Mouse (Mus musculus): ENCODE data around the gene Amd1. TPM values are rescaled to one million over a fixed set of nuclear protein-coding genes. Genes with fewer than 3 reads are reported as not detected.

Gene Amd1
- total and polyA plus RNA-seq, 3 experiments = 81.2 to 102 TPM; not detected in 1

- TF ChIP-seq ZC3H11A (IDR thresholded peaks at IDR 0.05; ENCODE audit: low read depth, low read length) (no peak), MEF2A (IDR thresholded peaks at IDR 0.05; ENCODE audit: extremely low read depth, insufficient replicate concordance, low read depth, low read length, poor library complexity, severe bottlenecking) (no peak), TBP (IDR thresholded peaks at IDR 0.05; ENCODE audit: low read depth, low read length) (peak; percentile 88), E2F4 (IDR thresholded peaks at IDR 0.05; ENCODE audit: borderline replicate concordance, low read depth, low read length) (no peak), GATA1 (IDR thresholded peaks at IDR 0.05; ENCODE audit: low read depth, low read length) (no peak), MYB (IDR thresholded peaks at IDR 0.05; ENCODE audit: low read depth, low read length) (no peak), POLR2A (IDR thresholded peaks at IDR 0.05; ENCODE audit: control insufficient read depth in 1 of 2, insufficient read depth in 1 of 2, low read depth in 1 of 2, low read length in 2 of 2, poor library complexity in 1 of 2) (peak in 1 of 2 experiments; percentile 58; a peak in 2 of 4 replicates)
- Histone ChIP-seq H3K4me3 (ENCODE audit: control insufficient read depth in 1 of 2, insufficient read depth in 1 of 2, low read depth in 2 of 2, low read length in 2 of 2) (peak overlapping the region; percentile 68 to 73), H3K9me3 (replicated peaks; ENCODE audit: insufficient read depth, low read length) (no peaks in the 10 kb centered on the region), H3K36me3 (ENCODE audit: control insufficient read depth in 1 of 2, insufficient read depth in 2 of 2, low read length in 2 of 2) (peaks cover 0 to 8% of the 10 kb centered on the region in 2 experiments; a peak in 2 of 4 replicates), H3K9ac (ENCODE audit: control insufficient read depth, low read depth, low read length, poor library complexity, severe bottlenecking) (peak overlapping the region; percentile 81), H3K79me2 (ENCODE audit: control insufficient read depth, insufficient read depth, low read length, poor library complexity) (peaks cover 2% of the 10 kb centered on the region; the same call in 1 of the 2 replicates), H3K27ac (ENCODE audit: control insufficient read depth, low read depth, low read length) (peak overlapping the region; percentile 100), H3K27me3 (ENCODE audit: control insufficient read depth in 1 of 2, insufficient read depth in 2 of 2, low read length in 2 of 2) (no peaks in the 10 kb centered on the region), H3K4me1 (ENCODE audit: control insufficient read depth in 1 of 2, insufficient read depth in 2 of 2, low read length in 2 of 2) (peaks cover 0 to 11% of the 10 kb centered on the region in 2 experiments; a peak in 1 of 4 replicates)
- peak; percentile 88 for DNase-seq (ENCODE audit: low read depth, low spot score)
Observed at GRCm38 (mm10) chr10:40256716-40257115, 45.3 kb downstream of the Amd1 start.

GRCm38 (mm10) chr10:40250969-40251368 lies 51.0 kb downstream of the Amd1 start:
- Histone ChIP-seq H3K4me3 (ENCODE audit: control insufficient read depth in 1 of 2, insufficient read depth in 1 of 2, low read depth in 2 of 2, low read length in 2 of 2) (no peak overlapping the region), H3K4me1 (ENCODE audit: control insufficient read depth in 1 of 2, insufficient read depth in 2 of 2, low read length in 2 of 2) (peaks cover 2 to 18% of the 10 kb centered on the region in 2 experiments), H3K27ac (ENCODE audit: control insufficient read depth, low read depth, low read length) (peak overlapping the region; percentile 14; the same call in 1 of the 2 replicates), H3K36me3 (ENCODE audit: control insufficient read depth in 1 of 2, insufficient read depth in 2 of 2, low read length in 2 of 2) (peaks cover 2 to 17% of the 10 kb centered on the region in 2 experiments; a peak in 3 of 4 replicates), H3K9ac (ENCODE audit: control insufficient read depth, low read depth, low read length, poor library complexity, severe bottlenecking) (no peak overlapping the region), H3K9me3 (replicated peaks; ENCODE audit: insufficient read depth, low read length) (no peaks in the 10 kb centered on the region), H3K27me3 (ENCODE audit: control insufficient read depth in 1 of 2, insufficient read depth in 2 of 2, low read length in 2 of 2) (no peaks in the 10 kb centered on the region), H3K79me2 (ENCODE audit: control insufficient read depth, insufficient read depth, low read length, poor library complexity) (peaks cover 7% of the 10 kb centered on the region)
- peak; percentile 76 for DNase-seq (ENCODE audit: low read depth, low spot score)
- TF ChIP-seq SIN3A (IDR thresholded peaks at IDR 0.05; ENCODE audit: low read length) = no peak
- no peak for TF ChIP-seq ELF1 (IDR thresholded peaks at IDR 0.05; ENCODE audit: low read depth, low read length)
- TF ChIP-seq GABPA (IDR thresholded peaks at IDR 0.05; ENCODE audit: low read depth, low read length) = no peak
- no peak for TF ChIP-seq NELFE (IDR thresholded peaks at IDR 0.05; ENCODE audit: low read depth, low read length)
- peak; percentile 66 for TF ChIP-seq TAL1 (IDR thresholded peaks at IDR 0.05; ENCODE audit: low read length)
- TF ChIP-seq ZNF384 (IDR thresholded peaks at IDR 0.05; ENCODE audit: low read depth, low read length) = no peak
- TF ChIP-seq MAZ (IDR thresholded peaks at IDR 0.05; ENCODE audit: low read depth, low read length) = no peak
- no peak for TF ChIP-seq NRF1 (IDR thresholded peaks at IDR 0.05; ENCODE audit: insufficient read depth, low read depth, low read length, poor library complexity, severe bottlenecking)
- no peak for TF ChIP-seq SMC3 (IDR thresholded peaks at IDR 0.05; ENCODE audit: low read depth, low read length)
- peak; percentile 81 for TF ChIP-seq TBP (IDR thresholded peaks at IDR 0.05; ENCODE audit: low read depth, low read length)
- TF ChIP-seq MXI1 (IDR thresholded peaks at IDR 0.05; ENCODE audit: low read depth, low read length) = no peak
- no peak for TF ChIP-seq ZC3H11A (IDR thresholded peaks at IDR 0.05; ENCODE audit: low read depth, low read length)
- no peak for TF ChIP-seq RAD21 (IDR thresholded peaks at IDR 0.05; ENCODE audit: low read depth, low read length)
- peak; percentile 62 for TF ChIP-seq GATA1 (IDR thresholded peaks at IDR 0.05; ENCODE audit: low read depth, low read length)
- no peak for TF ChIP-seq ZMIZ1 (IDR thresholded peaks at IDR 0.05; ENCODE audit: low read depth, low read length)
- TF ChIP-seq CHD1 (IDR thresholded peaks at IDR 0.05; ENCODE audit: low read depth, low read length) = no peak
- TF ChIP-seq MAX (IDR thresholded peaks at IDR 0.05; ENCODE audit: low read length) = no peak
- no peak for TF ChIP-seq UBTF (IDR thresholded peaks at IDR 0.05; ENCODE audit: borderline replicate concordance, insufficient read depth, low read depth, low read length)
- no peak for TF ChIP-seq USF2 (IDR thresholded peaks at IDR 0.05; ENCODE audit: borderline replicate concordance in 1 of 2, insufficient read depth in 1 of 2, low read depth in 1 of 2, low read length in 2 of 2)
- no peak for TF ChIP-seq MYC (IDR thresholded peaks at IDR 0.05; ENCODE audit: low read depth, low read length)
- TF ChIP-seq MEF2A (IDR thresholded peaks at IDR 0.05; ENCODE audit: extremely low read depth, insufficient replicate concordance, low read depth, low read length, poor library complexity, severe bottlenecking) = no peak
- no peak for TF ChIP-seq ZKSCAN1 (IDR thresholded peaks at IDR 0.05; ENCODE audit: low read depth, low read length)

Measured in MEL (cell line).